Mouse (Mus musculus) liver, postnatal 0 days (tissue): ENCODE results near the gene Ift22. TPM values are rescaled to one million over a fixed set of nuclear protein-coding genes. Genes with fewer than 3 reads are reported as not detected.

Experiments used
- ATAC-seq: fragments of 200-750 bp; cut with Nextera tagmentation; 2 replicates; pipeline ENCODE4 v1.8.0; 2017; ENCODE audit warnings: mild to moderate bottlenecking, moderate library complexity
- DNase-seq: peaks from one replicate; pipeline ENCODE4 v3.0.0-alpha.2; 2016
- H3K27ac ChIP-seq: fragments of 300-500 bp; sonication (generic); 2 replicates; pipeline ENCODE4 v1.5.1; 2014; ENCODE audit warnings: antibody characterized with exemption, moderate library complexity, mild to moderate bottlenecking, low read depth
- H3K27me3 ChIP-seq: fragments of 300-500 bp; sonication (generic); 2 replicates; pipeline ENCODE4 v1.6.1; 2014; ENCODE audit warnings: low read length, control low read depth, mixed read lengths; ENCODE audit not compliant: insufficient read depth
- H3K36me3 ChIP-seq: fragments of 300-500 bp; sonication (generic); replicated peaks from 2 replicates; pipeline ENCODE4 v1.6.1; 2014; ENCODE audit warnings: mild to moderate bottlenecking, control low read depth, low read length, moderate library complexity, mixed read lengths; ENCODE audit not compliant: insufficient read depth
- H3K4me1 ChIP-seq: fragments of 300-500 bp; sonication (generic); 2 replicates; pipeline ENCODE4 v1.6.1; 2014; ENCODE audit warnings: antibody characterized with exemption, mild to moderate bottlenecking, control low read depth; ENCODE audit not compliant: insufficient read depth
- H3K4me2 ChIP-seq: fragments of 300-500 bp; sonication (generic); 2 replicates; pipeline ENCODE4 v1.6.1; 2014; ENCODE audit warnings: low read depth, mild to moderate bottlenecking, low read length, moderate library complexity, mixed read lengths
- H3K4me3 ChIP-seq: fragments of 300-500 bp; sonication (generic); 2 replicates; pipeline ENCODE4 v1.5.1; 2014; ENCODE audit warnings: low read depth, low read length
- H3K9ac ChIP-seq: fragments of 300-500 bp; sonication (generic); replicated peaks from 2 replicates; pipeline ENCODE4 v1.6.1; 2014; ENCODE audit warnings: mild to moderate bottlenecking, moderate library complexity
- H3K9me3 ChIP-seq: fragments of 300-500 bp; sonication (generic); 2 replicates; pipeline ENCODE4 v1.6.1; 2016; ENCODE audit warnings: mild to moderate bottlenecking, control low read depth, low read length, mixed read lengths
- CTCF ChIP-seq: sonication (generic); IDR thresholded peaks from 2 replicates; pipeline ENCODE4 v1.5.1; 2016; ENCODE audit warnings: antibody characterized with exemption, low read depth
- EP300 ChIP-seq: IDR thresholded peaks from 2 replicates; pipeline ENCODE4 v1.6.1; 2016; ENCODE audit warnings: antibody characterized with exemption, low read depth, mild to moderate bottlenecking
- WGBS: fragments of 180-500 bp; shearing (Covaris S2); extraction: QIAGEN DNeasy Blood & Tissue Kit; methylation state at CpG from one replicate; pipeline ENCODE4 v1.1.7; 2014; ENCODE audit not compliant: insufficient replicate concordance; 5-methylcytosine and 5-hydroxymethylcytosine counted together
- polyA plus RNA-seq: library from polyadenylated mRNA; unstranded; fragments of >200 nt; fragmentation: Nextera tagmentation; extraction: Ambion mirVana; gene quantifications from 2 replicates; pipeline ENCODE4 v1.2.1, GENCODE M21; 2015

Gene Ift22
- polyA plus RNA-seq, 1 experiment from 2014 or later: 9.8 TPM

DNA sequence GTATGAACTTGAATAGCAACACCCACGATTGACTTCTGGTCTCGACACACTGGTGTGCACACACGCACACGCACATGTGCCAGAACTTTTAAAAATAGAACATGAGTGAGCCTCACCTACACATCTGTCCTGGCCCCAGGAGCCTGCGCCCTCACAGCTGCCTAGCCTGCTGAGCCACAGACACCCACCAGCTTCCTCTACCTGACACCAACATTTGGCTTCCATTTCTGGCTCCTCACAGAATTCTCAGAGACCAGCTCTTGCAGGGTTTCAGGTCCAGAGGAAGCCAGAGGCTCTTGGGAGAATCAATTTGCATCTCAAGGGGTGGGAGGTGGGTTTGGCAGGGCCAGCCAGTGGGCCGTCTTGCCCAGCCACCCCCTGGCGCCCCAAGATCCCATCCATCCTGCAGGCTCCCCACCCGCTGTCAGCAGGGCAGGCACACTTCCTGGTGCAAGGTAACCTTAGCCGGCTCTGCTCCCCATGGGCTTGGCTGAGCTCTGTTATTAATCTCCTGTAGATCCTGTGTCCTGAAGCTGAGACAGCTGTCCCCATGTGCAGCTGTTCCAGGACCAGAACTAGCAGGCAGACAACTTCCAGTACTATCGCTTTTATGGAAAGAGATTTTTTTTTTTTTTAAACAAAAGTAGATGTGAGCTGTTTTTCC is 38.4 kb upstream of the Ift22 start:
- H3K4me1 ChIP-seq: no peaks in the 10 kb centered on the region
- TF ChIP-seq EP300 (no peak), CTCF (no peak)
- H3K27me3 ChIP-seq: no peaks in the 10 kb centered on the region
- H3K4me3 ChIP-seq: no peak overlapping the region
- no peak overlapping the region for H3K9ac ChIP-seq
- no peaks in the 10 kb centered on the region for H3K9me3 ChIP-seq
- peak overlapping the region; percentile 55; the same call in 1 of the 2 replicates for H3K27ac ChIP-seq
- ATAC-seq (no peak), DNase-seq (no peak)
- H3K36me3 ChIP-seq: no peaks in the 10 kb centered on the region
- 51% methylated on average over 10 of the region's 10 CpGs for WGBS
- no peak overlapping the region for H3K4me2 ChIP-seq

DNA sequence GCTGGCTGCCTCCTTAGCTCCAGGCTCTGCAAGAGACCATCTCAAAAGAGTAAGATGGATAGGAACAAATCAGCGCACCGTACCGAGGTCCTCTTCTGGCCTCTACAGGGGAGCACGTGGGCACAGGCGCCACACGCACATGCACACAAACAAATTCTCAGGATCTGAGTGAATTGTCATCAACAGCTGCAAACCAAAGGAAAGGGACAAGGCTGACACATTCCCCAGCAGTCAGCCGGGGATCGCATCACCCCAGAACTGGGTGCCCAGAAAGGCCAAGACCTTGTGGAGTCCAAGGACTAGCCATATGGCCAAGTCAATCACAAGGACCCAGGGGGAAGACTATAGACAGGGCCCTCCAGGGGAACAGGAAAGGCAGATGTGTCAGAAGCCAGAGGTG is 35.5 kb upstream of the Ift22 start:
- WGBS: 82% methylated on average over 8 of the region's 8 CpGs
- TF ChIP-seq CTCF: no peak
- no peak for TF ChIP-seq EP300
- ATAC-seq (no peak), DNase-seq (no peak)
- Histone ChIP-seq H3K4me1 (no peaks in the 10 kb centered on the region), H3K9me3 (no peaks in the 10 kb centered on the region), H3K27ac (no peak overlapping the region), H3K4me2 (no peak overlapping the region), H3K9ac (no peak overlapping the region), H3K27me3 (no peaks in the 10 kb centered on the region), H3K36me3 (no peaks in the 10 kb centered on the region), H3K4me3 (no peak overlapping the region)

DNA sequence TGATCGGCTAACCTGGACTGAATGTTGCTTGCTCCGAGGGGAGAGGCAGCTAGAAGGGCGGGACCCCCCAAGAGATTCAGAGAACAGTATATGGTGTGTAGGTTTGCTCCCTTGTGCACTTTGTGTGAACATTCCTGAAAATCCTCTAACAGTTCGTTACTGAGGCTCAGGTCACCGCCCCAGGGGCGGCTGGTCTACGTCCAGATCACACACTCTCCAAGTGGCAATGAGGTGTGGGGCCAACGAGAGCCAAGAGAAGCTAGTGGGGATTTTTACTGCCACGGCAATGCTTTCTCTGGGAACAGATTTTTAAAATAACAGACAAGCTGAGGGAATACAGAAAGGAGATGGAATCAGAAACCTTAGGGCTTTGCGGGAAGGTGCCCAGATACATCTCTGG is 33.7 kb upstream of the Ift22 start:
- ATAC-seq (no peak), DNase-seq (no peak)
- TF ChIP-seq CTCF: no peak
- TF ChIP-seq EP300: no peak
- WGBS: 72% methylated on average over 10 of the region's 10 CpGs
- H3K4me1 ChIP-seq: no peaks in the 10 kb centered on the region
- no peaks in the 10 kb centered on the region for H3K27me3 ChIP-seq
- no peaks in the 10 kb centered on the region for H3K36me3 ChIP-seq
- no peak overlapping the region for H3K9ac ChIP-seq
- H3K4me3 ChIP-seq: no peak overlapping the region
- no peaks in the 10 kb centered on the region for H3K9me3 ChIP-seq
- no peak overlapping the region for H3K4me2 ChIP-seq
- no peak overlapping the region for H3K27ac ChIP-seq

DNA sequence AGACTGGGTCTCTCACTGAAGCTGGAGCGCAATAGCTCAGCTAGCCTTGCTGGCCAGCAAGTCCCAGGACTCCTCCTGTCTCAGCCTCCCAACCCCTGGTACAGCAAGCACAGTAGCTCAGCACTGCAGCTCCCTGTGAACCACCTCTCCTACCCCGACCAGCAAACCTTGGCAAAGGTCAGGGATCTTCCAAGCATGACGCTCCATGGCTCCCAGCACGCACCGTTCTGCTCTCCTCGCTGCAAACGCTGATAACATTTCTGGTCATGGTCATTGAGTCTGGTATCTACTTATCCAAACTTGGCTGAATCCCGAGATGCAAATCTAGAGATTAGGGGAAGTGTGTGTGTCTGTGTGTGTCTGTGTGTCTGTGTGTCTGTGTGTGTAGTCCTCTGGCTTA is 27.8 kb upstream of the Ift22 start:
- H3K4me3 ChIP-seq: no peak overlapping the region
- H3K4me1 ChIP-seq: 0 out of 2 replicates have a peak, but pooled peaks cover 2% of the 10 kb centered on the region
- H3K9me3 ChIP-seq: no peaks in the 10 kb centered on the region
- H3K36me3 ChIP-seq: no peaks in the 10 kb centered on the region
- H3K9ac ChIP-seq: no peak overlapping the region
- ATAC-seq (no peak), DNase-seq (no peak)
- peaks cover 37% of the 10 kb centered on the region for H3K27me3 ChIP-seq
- 71% methylated on average over 8 of the region's 8 CpGs for WGBS
- TF ChIP-seq EP300: no peak
- TF ChIP-seq CTCF: no peak
- H3K27ac ChIP-seq: no peak overlapping the region
- H3K4me2 ChIP-seq: no peak overlapping the region

DNA sequence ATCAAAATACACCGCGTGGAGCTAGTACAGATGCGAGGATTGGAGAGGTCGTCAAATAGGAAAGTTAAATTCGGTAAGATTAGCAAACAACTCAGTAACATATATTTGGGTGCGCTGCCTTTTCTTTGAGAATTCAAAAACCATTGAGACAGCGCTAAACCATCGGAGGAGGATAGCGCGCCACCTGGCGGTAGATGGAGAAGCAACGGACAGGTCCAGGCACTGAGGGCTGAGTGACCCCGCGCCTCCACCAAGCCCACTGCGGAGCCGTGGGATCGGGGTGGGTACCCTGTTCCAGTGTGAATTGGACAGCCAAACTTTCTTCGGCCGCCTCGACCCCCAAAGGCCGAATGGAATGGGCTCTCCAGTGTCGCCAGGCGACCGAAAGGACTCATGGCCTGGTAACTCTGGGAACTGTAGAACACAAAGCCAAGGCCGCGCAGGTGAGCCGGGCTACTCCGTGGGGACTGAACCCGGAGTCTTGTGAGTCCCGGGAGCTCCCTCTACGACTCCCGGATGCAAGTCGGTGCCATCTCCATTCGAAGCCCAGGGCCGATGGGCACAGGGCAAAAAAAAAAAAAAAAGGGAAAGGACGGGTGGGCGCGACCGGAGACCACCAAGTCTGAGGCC is 26.5 kb upstream of the Ift22 start:
- Histone ChIP-seq H3K36me3 (no peaks in the 10 kb centered on the region), H3K27me3 (peaks cover 37% of the 10 kb centered on the region), H3K4me1 (0 out of 2 replicates have a peak, but pooled peaks cover 2% of the 10 kb centered on the region), H3K9me3 (no peaks in the 10 kb centered on the region), H3K9ac (no peak overlapping the region), H3K27ac (no peak overlapping the region), H3K4me3 (0 out of 2 replicates have a peak overlapping the region, but pooled peaks have one; percentile 0), H3K4me2 (peak overlapping the region; percentile 50)
- WGBS: 3% methylated on average over 36 of the region's 39 CpGs
- no peak for ATAC-seq
- peak; percentile 82 for DNase-seq
- peak; percentile 89 for TF ChIP-seq CTCF
- TF ChIP-seq EP300: no peak

DNA sequence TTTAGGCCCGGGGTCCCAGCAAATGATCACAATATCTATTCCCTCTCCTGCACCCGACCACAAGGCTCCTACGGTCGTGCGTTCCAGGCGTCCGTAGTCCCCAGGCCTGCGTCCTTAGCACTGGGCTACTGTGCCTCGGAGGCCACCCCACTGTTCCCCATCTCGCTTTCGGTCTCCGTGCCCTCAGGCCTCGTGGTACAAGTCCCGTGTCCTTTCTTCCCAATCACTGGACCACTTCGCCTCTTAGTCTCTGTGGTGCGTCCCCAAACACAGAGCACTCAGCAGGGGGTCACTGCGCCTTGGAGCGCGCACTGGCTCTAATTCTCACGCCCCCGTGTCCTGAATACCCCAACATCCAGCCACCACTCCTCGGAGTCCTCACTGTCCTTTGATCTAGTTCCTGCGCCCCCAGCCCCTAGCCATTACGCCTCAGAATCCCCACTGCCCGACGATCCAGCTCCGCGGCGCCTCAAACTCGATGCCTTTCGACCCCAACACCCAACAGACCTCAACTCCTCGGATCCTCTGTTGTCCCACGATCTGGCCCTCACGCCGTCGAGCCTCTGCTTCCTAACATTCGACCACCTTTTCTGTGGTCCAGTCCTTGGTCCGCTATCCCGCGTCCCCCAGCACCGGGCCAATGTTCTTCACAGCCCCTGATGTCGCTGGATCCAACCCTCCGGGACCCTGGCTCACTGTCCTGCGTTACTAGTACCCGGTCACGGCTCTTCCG is 25.7 kb upstream of the Ift22 start:
- Histone ChIP-seq H3K27me3 (peaks cover 37% of the 10 kb centered on the region), H3K4me1 (0 out of 2 replicates have a peak, but pooled peaks cover 2% of the 10 kb centered on the region), H3K4me3 (0 out of 2 replicates have a peak overlapping the region, but pooled peaks have one; percentile 2), H3K36me3 (no peaks in the 10 kb centered on the region), H3K9ac (no peak overlapping the region), H3K27ac (no peak overlapping the region), H3K9me3 (no peaks in the 10 kb centered on the region), H3K4me2 (no peak overlapping the region)
- ATAC-seq (no peak), DNase-seq (no peak)
- TF ChIP-seq EP300: no peak
- no peak for TF ChIP-seq CTCF
- 4% methylated on average over 47 of the region's 47 CpGs for WGBS
